Mouse (Mus musculus): ENCODE measurements around the gene Nrxn2.

Nrxn2 gene

GRCm38 (mm10) chr19:6544712-6545111 lies 126.2 kb downstream of the Nrxn2 start:
- no peak for DNase-seq

DNA sequence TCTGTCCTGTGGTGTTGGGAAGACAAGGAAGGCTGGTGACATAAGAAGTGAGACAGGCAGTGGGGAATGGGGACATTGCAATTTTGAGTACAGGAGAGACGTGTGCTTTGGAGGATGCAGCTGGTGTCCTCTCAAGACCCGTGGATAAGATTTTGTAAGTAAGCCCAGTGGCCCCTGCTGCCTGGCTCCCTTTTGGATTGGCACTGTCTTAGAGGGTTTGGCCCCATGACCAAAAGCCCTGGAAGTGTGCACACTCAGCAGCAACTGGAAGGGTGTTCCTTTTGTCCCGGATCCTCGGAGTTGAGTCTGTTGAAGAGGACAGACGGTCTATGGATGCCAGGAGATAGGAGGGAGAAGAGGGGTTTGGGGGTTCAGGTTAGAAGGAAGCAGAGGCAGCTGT lies 127.0 kb downstream of the Nrxn2 start:
- peak; percentile 39 for DNase-seq

DNA sequence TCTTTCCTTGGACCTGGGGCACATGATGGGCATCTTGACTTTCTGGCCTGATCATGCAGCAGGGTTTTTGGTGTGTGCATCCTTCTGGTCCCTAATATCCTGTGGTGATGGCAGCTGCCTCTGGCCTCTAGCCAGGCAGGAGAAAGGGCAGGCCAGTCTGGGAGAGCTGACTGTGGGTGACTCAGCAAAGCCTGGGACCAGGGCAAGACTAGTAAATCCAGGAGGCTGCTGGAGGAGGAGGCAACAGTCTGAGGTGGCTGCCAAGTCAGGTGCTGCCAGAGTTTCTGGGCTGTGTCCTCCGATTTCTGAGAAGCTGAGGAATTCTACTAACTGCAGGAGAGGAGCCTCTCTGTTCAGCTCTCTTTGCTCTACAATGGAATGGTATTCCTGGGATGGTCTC lies 127.6 kb downstream of the Nrxn2 start:
- DNase-seq: peak; percentile 92

DNA sequence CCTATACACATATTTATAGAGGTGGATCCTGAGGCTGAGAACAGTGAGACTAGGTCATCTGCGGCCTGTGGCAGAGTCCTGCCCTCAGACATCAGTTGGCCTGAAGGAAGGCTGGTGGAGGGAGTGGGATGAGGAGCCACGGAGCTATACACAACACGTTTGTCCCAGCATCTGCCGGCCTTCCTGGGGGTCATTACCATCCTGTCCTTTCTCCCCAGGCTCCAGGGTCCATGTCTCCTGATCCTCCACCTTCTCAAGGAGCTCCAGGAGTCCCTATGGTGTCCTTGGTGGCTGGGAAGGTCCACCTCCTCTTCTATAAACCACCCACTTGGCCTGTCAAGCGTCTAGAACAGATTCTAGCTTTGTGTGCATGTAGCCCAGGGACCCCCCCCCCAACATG lies 129.3 kb downstream of the Nrxn2 start:
- DNase-seq: peak; percentile 28

- DNase-seq: peak; percentile 57
These were observed 130.2 kb downstream of the Nrxn2 start for GRCm38 (mm10) chr19:6548431-6549410.

- peak; percentile 87 for DNase-seq
These were observed 131.0 kb downstream of the Nrxn2 start for GRCm38 (mm10) chr19:6549566-6549965.

DNA sequence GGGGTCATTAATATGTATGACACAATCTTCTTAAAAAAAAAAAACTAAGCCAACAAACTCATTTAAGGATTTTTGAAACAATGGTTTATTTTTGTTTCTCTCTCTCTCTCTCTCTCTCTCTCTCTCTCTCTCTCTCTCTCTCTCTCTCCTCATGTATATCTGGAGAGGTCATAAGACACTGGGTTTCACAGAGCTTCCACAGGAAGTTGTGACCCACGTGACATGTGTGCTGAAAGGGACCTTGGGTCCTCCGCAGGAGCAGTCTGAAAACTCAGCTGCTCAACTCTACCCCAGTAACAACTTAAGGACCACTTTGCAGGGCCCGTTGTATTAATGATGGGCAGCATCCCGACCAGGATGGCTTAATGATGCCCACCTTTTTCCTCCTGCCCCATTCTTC lies 132.7 kb downstream of the Nrxn2 start:
- no peak for DNase-seq

DNA sequence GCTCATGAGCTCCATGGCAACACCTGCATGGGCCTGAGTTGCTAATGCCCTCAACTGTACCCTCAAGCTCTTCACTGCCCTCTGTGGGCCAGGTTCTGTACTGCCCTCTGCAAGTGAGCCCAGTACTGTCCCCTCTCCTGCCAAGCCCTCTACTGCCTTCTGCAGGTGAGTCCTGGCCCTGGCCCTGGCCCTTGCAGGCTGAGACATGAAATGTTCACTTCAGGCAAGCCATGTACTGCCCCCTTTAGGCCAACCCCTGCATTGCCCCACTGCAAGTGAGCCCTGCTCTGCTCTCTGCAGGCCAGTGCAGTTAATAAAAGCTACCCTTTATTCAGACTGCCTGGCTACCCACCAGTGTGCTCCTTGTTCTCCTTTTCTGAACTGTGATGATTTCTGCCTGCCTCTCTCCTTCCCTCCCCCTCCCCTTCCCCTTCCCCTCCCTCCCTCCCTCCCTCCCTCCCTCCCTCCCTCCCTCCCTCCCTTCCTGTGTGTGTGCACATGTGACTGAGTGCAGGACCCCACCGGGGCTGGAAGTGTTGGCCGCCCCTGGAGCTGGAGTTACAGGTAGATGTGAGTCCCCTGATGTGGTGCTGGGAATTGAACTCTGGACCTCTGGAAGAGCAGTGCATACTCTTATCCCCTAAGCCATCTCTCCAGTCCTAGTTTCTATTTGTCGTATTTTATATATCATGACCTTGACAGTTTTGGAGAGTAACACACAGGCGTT lies 133.9 kb downstream of the Nrxn2 start:
- DNase-seq: peak; percentile 70

GRCm38 (mm10) chr19:6553174-6553573 lies 134.6 kb downstream of the Nrxn2 start:
- DNase-seq: no peak

- no peak for DNase-seq
These were observed 135.5 kb downstream of the Nrxn2 start for GRCm38 (mm10) chr19:6553819-6554582.

GRCm38 (mm10) chr19:6559576-6559975 lies 141.0 kb downstream of the Nrxn2 start:
- no peak for DNase-seq

DNA sequence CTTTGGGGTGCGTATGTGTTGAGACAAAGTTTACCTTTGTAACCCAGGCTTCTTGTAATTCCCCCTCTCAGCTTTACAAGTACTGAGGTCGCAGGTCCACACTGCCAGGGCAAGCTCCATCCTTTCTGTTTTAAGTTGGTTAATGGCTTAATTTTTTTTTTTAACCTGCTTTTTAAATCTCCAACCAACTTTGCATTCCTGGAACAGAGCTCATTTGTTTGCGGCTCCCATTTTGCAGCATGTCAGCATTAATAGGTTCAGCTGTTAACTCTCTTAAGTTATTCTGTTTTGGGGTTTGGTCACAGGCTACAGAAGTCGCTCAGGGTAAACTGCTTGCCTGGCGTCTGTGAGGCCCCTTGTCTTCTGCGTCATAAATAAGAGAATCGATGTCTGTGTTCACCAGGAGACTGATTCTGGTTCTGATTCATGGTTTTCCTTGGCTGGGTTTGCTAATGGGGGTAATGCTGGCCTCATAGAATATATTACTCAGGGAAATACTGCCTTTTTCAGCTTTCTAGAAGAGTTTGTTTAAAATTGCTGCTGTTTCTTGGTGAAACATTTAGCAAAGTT lies 141.8 kb downstream of the Nrxn2 start:
- no peak for DNase-seq

DNA sequence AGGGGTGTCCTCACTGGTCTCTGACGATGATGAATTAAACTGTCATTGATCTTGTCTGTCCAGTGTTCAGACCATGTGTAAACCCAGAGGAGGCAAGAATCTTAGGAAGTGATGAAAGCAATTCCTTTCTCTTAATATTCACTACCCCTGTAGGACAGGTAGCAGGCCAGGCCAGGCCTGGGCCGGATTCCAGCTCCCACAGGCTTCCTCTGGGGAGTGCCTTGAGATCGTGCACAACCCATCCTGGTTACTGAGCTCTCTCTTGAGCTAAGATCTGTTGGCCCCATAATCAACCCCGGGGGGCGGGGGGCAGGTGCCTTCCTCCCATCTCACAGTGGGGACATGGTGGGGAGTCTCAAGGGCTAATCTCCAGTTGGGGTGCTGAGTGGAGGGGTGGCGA lies 146.6 kb downstream of the Nrxn2 start:
- no peak for DNase-seq

GRCm38 (mm10) chr19:6566450-6566849 lies 147.9 kb downstream of the Nrxn2 start:
- no peak for DNase-seq

- DNase-seq: no peak
These were observed 150.5 kb downstream of the Nrxn2 start for GRCm38 (mm10) chr19:6569021-6569420.

DNA sequence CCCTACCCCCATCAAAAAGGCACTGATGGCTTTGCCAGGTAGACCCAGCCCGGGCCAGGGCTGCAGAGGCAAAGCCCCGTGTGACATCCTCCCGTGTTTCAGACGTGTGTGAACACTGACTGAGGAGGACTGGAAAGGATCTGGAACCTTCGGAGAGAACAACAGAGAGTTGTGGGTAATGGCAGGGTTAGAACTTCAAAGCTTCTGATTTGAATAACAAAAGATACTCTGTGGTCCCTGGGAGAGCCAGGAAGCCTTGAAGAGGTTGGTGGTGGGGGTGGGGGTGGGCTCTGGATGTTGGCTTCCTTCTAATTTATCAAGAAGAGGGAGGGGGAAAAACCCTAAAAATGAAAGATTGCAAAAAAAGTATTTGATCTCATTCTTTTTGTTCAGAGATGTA lies 151.0 kb downstream of the Nrxn2 start:
- DNase-seq: no peak

GRCm38 (mm10) chr19:6571476-6571875 lies 152.9 kb downstream of the Nrxn2 start:
- DNase-seq: peak; percentile 46

- peak; percentile 84 for DNase-seq
These were observed 153.5 kb downstream of the Nrxn2 start for GRCm38 (mm10) chr19:6572001-6572400.
